Mouse (Mus musculus): Measurements from ENCODE around the gene Klc1. TPM values are rescaled to one million over a fixed set of nuclear protein-coding genes. Genes with fewer than 3 reads are reported as not detected.
"Not testable (repeated sequence)": the region's sequence is repeated elsewhere in the genome, so short reads cannot be mapped to it uniquely, and the experiment has no call there.

Gene Klc1
- polyA plus RNA-seq, 1 experiment from 2014 or later: 119 TPM

DNA sequence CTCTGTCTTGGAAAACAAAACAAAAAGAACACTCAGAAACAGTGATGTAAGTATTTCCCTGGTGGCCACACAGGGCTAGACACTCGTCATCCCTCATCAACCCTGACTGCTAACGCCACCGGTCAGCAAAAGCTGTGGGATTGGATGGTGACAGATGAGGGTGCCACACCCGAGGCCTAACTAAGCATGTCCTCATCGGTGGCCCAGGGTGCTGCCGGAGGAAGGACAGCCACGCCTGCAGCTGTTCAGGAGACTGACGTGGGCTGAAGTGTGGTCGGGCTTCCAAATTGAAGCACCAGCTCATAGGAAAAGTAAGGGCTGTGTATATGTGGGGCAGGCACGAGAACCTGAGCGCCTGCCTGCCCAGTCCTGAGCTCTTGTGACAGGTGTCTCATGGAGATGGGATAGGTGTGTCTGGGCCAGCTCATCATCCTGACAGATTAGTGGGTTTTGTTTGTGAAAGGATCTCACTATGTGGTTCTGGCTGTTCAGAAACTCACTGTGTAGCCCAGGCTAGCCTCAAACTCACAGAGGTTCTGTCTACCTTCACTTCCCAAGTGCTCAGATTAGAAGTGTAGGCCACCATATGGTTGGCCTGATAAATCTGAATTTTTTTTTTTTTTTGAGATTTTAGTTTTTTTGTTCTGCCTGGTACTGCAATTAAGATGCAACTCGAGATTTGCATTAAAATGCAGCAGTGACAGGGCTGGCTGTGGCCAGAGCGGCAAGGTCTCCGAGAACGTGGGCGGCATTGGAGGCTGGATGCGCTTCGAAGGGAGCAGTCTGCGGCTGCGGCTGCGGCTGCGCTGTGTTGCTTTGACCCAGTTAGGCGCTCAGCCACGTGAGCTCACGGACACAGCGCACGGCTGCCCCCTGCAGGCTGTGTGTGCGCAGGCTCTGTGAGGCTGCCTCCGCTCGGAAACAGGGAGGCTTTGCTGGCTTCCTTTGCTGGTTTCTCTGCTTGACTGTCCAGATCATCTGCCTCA, 26.5 kb upstream of the Klc1 start:
- Histone ChIP-seq H3K36me3 (ENCODE audit: inconsistent target) (no peaks in the 10 kb centered on the region; the same call in 1 of the 2 replicates), H3K4me3 (ENCODE audit: inconsistent target) (no peak overlapping the region), H3K27ac (no peak overlapping the region), H3K79me2 (ENCODE audit: inconsistent target) (no peaks in the 10 kb centered on the region)
- WGBS (ENCODE audit: missing documents): 34% methylated on average over 30 of the region's 30 CpGs

DNA sequence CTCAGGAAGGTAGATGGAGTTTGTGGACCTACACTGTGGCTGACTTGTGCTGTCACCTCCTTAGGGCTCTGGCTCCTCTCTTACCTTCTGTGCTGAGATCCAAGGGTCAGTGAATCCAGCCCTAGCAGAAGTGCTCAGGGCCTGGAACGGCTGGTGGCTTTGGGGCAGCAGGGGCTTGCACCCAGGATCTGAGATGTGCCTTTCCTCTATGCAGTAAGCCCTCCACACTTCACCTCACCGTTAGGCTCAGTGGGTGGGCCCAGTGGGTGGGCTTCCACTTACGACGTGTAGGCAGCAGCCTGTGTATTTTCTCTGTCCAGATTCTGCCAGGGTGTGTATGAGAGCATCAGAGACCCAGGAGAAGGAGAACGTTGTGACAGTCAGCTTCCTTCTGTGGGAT, 25.7 kb upstream of the Klc1 start:
- no peak overlapping the region for H3K27ac ChIP-seq
- no peaks in the 10 kb centered on the region for H3K79me2 ChIP-seq (ENCODE audit: inconsistent target)
- WGBS (ENCODE audit: missing documents): 86% methylated on average over 5 of the region's 5 CpGs
- no peaks in the 10 kb centered on the region for H3K36me3 ChIP-seq (ENCODE audit: inconsistent target)
- H3K4me3 ChIP-seq (ENCODE audit: inconsistent target): no peak overlapping the region

DNA sequence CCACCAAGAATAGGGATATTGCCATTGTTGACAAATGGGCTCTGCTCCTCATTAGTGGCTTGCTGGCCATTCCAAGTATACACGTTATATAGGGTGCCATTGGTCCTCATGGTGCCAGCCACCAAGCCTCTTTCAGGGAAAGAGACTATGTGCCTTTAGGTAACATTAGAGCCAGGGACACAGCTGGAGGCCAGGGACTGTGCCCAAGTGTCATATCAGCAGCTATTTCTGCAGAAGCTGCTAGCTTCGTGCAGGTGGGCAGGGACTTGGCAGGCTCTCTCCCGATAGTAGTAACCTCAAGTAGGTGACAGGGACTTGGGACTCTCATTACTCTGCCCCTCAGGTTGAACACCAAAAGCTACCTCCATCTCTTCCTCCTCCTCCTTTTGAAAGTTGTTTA, 23.7 kb upstream of the Klc1 start:
- H3K27ac ChIP-seq: no peak overlapping the region
- no peaks in the 10 kb centered on the region for H3K79me2 ChIP-seq (ENCODE audit: inconsistent target)
- no peak overlapping the region for H3K4me3 ChIP-seq (ENCODE audit: inconsistent target)
- 93% methylated on average over 3 of the region's 3 CpGs for WGBS (ENCODE audit: missing documents)
- H3K36me3 ChIP-seq (ENCODE audit: inconsistent target): no peaks in the 10 kb centered on the region

DNA sequence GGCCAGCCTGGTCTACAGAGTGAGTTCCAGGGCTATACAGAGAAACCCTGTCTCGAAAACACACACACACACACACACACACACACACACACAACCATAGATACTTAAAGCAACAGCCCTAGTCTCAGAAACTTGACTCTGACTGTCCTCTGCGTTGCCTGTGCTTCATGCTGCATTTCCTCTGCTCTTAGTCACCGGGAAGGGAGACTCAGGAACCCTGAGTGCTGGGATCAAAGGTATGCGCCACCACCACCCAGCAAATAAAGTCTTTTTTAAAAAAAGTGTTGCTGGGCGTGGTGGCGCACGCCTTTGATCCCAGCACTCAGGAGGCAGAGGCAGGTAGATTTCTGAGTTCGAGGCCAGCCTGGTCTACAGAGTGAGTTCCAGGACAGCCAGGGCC, 22.0 kb upstream of the Klc1 start:
- H3K79me2 ChIP-seq (ENCODE audit: inconsistent target); H3K27ac ChIP-seq; H3K4me3 ChIP-seq (ENCODE audit: inconsistent target); H3K36me3 ChIP-seq (ENCODE audit: inconsistent target): not testable (repeated sequence)
- 88% methylated on average over 8 of the region's 8 CpGs for WGBS (ENCODE audit: missing documents)

DNA sequence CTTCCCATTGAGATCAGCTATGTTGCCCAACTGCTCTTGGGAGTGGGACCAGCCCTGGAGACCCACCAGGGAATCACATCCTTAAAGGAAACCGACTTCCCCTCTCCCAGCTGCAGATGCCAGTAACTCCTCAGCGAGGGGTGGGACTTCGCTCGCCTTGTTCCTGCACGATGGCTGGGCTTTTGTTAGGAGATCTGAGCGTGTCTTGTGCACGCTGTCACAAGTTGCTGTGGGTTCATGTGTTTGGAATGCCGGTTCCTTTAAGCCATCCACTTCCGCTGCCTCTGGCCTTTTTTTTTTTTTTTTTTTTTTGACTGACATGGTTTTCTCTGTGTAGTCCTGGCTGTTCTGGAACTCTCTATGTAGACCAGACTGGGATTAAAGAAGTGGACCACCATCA, 21.3 kb upstream of the Klc1 start:
- Histone ChIP-seq H3K79me2 (ENCODE audit: inconsistent target) (no peaks in the 10 kb centered on the region), H3K36me3 (ENCODE audit: inconsistent target) (no peaks in the 10 kb centered on the region), H3K4me3 (ENCODE audit: inconsistent target) (no peak overlapping the region), H3K27ac (no peak overlapping the region)
- WGBS (ENCODE audit: missing documents): 86% methylated on average over 9 of the region's 9 CpGs

DNA sequence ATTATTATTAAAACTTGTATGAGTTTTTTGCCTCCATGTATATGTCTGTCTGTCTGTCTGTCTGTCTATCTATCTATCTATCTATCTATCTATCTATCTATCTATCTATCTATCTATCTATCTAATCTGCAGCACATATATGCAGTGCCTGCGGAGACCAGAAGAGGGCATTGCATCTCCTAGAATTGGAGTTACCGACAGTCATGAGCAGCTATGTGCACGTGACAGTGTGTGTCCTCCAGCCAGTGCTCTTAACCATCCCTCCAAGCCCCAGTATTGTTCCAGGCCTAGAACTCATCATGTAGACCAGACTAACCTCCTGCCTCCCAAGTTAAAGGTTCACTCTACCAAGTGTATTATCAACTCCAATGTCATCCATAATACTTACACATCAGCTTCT, 19.9 kb upstream of the Klc1 start:
- Histone ChIP-seq H3K4me3 (ENCODE audit: inconsistent target) (no peak overlapping the region), H3K36me3 (ENCODE audit: inconsistent target) (no peaks in the 10 kb centered on the region)

DNA sequence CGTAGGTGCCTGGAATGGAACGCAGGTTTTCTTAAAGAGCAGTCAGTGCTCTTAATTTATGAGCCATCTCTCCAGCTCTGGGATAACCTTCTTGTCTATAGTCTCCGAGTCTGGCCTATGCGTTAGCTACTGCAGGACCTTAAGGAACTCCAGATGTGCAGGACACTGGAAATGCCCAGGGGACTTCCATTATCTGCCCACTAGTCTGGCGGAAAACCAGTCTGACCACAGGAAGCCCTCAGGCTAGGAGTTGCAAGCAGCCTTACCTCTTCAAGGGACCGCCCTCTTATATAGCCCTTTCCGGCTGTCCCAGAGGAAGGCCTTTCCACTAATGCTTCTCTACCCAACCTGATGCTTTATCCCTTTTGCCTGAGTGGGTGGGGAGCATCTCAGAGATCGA, 17.3 kb upstream of the Klc1 start:
- H3K36me3 ChIP-seq (ENCODE audit: inconsistent target): no peaks in the 10 kb centered on the region

More for the DNA sequence above, 19.9 kb upstream of the Klc1 start:
- 31% methylated on average over 3 of the region's 3 CpGs for WGBS (ENCODE audit: missing documents)
- H3K79me2 ChIP-seq (ENCODE audit: inconsistent target): no peaks in the 10 kb centered on the region
- no peak overlapping the region for H3K27ac ChIP-seq

DNA sequence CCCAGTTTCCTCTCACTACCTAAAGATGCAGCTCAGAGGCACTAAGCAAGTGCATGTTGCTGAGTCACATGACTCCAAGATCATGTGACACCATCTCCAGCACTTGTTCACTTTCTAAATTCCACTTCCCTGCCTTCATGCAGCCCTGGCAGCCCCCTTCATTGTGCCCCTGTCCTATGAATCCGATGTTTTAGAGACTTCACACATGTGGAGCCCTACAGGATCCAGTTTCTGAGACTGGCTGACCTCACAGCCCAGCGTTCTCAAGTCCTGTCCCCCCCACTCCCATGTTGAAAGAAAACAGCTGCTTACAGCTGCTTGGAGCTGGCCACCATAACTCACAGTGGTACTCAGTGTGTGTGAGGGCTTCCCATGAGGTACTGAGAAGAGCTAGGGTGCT, 15.2 kb upstream of the Klc1 start:
- Histone ChIP-seq H3K4me3 (ENCODE audit: inconsistent target) (no peak overlapping the region), H3K27ac (peak overlapping the region; percentile 83)
- 75% methylated on average over 2 of the region's 2 CpGs for WGBS (ENCODE audit: missing documents)

More for the DNA sequence above, 17.3 kb upstream of the Klc1 start:
- H3K27ac ChIP-seq: no peak overlapping the region
- H3K4me3 ChIP-seq (ENCODE audit: inconsistent target): no peak overlapping the region
- WGBS (ENCODE audit: missing documents): 88% methylated on average over 8 of the region's 8 CpGs
- H3K79me2 ChIP-seq (ENCODE audit: inconsistent target): no peaks in the 10 kb centered on the region

DNA sequence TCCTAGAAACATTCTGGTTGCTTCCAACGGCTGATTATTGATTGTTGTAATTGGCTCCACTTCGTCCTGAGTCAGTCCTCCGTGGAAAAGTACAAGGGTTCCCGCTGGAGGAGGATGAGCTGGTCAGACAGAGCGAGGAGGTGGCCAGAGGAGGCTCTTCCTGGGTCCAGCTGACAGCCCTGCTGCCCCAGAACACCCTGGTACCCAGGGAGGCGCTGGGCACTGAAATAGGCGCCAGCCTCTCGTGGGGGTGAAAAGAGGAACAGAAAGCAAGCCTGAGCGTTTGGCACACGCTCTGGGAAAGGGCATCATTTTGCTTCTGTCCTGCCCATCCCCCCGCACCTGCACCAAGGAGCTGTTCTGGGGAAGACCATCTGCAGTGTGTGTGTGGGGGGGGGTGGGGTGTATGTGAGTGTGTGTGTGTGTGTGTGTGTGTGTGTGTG, 14.6 kb upstream of the Klc1 start:
- H3K4me3 ChIP-seq (ENCODE audit: inconsistent target): no peak overlapping the region
- no peaks in the 10 kb centered on the region for H3K36me3 ChIP-seq (ENCODE audit: inconsistent target)
- 18% methylated on average over 11 of the region's 11 CpGs for WGBS (ENCODE audit: missing documents)
- H3K27ac ChIP-seq: peak overlapping the region; percentile 83
- no peaks in the 10 kb centered on the region for H3K79me2 ChIP-seq (ENCODE audit: inconsistent target)

More for the DNA sequence above, 15.2 kb upstream of the Klc1 start:
- H3K79me2 ChIP-seq (ENCODE audit: inconsistent target): no peaks in the 10 kb centered on the region
- H3K36me3 ChIP-seq (ENCODE audit: inconsistent target): no peaks in the 10 kb centered on the region

DNA sequence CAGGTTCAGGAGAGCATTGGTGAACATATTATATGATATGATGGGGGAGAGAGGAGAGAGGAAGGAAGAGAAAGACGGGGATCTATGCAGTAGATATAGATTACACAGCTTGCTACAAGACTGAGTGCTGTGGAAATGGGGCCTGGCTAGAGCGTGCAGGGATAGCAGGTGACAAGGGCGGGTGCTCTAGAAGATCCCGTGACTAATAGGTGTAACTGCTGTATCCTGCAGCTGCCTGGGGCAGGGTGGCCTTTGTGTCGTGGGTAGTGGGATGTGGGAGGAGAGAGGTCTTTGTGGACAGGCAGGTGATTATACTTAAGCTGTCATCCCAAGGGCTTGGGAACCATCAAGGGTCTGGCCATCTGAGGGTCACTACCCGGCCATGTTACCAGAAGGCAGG, 13.4 kb upstream of the Klc1 start:
- no peaks in the 10 kb centered on the region for H3K36me3 ChIP-seq (ENCODE audit: inconsistent target)
- peak overlapping the region; percentile 77 for H3K27ac ChIP-seq
- no peak overlapping the region for H3K4me3 ChIP-seq (ENCODE audit: inconsistent target)
- WGBS (ENCODE audit: missing documents): 87% methylated on average over 6 of the region's 6 CpGs
- no peaks in the 10 kb centered on the region for H3K79me2 ChIP-seq (ENCODE audit: inconsistent target)

DNA sequence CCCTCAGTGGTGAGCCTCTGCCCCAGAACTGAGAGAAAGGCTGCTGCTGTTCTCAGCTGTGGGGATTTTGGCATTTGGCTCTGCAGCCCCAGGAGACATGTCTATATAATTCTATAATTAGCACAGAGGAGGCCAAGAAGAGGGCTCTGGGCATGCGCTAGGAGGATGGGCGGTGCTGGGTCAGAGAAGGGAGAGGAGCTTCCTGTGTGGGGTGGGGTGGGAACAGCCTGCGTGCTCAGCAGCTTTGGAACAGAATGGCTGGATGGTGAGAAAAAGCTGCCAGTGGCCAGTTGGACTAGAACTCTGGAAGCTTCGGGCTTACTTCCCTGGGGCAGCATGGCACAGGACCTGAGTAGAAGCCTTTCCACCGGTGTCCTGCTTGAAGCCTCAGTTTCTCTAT, 12.6 kb upstream of the Klc1 start:
- Histone ChIP-seq H3K79me2 (ENCODE audit: inconsistent target) (no peaks in the 10 kb centered on the region), H3K36me3 (ENCODE audit: inconsistent target) (no peaks in the 10 kb centered on the region), H3K4me3 (ENCODE audit: inconsistent target) (no peak overlapping the region), H3K27ac (peak overlapping the region; percentile 77)
- whole genome bisulfite sequencing (ENCODE audit: missing documents): 37% methylated on average over 5 of the region's 5 CpGs

DNA sequence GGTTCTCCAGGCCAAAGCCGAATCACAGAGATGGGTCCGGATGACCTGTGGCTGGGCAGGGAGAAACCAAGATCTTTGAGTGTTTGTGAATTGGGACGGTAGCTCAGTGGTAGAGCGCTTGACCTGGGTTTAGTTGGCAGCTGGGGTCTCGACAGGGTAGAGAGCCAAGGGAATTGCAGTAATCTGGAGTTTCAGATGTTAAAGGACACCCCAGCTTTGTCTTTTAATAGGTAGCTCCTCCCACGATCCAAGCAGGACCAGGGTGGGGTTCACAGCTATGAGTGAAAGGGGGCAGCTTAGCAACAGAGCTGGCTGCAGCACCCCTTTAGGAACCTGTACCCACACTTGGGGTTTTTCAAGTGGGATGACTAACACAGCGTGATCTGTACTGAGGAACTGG, 11.2 kb upstream of the Klc1 start:
- H3K79me2 ChIP-seq (ENCODE audit: inconsistent target): no peaks in the 10 kb centered on the region

DNA sequence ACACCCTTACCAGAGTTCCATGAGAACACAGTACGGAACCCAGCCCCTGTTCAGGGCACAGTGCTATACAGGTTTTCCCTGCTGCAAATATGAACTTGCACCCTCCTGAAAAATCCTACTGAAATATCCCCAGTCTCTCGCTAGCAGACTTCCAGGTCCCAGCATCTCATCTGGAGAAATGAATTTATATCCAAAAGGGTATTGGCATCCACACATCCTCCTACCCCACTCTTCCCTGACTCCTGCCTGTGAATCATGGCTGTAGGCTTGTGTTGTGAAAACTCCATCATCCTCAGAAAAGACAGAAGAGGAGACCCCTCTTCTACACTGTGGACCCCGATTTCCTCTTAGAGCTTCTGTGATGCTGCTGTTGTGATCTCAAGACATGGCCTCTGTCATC, 7.9 kb upstream of the Klc1 start:
- Histone ChIP-seq H3K4me3 (ENCODE audit: inconsistent target) (no peak overlapping the region), H3K27ac (no peak overlapping the region), H3K36me3 (ENCODE audit: inconsistent target) (no peaks in the 10 kb centered on the region), H3K79me2 (ENCODE audit: inconsistent target) (no peaks in the 10 kb centered on the region)
- WGBS (ENCODE audit: missing documents): 100% methylated on average over 3 of the region's 3 CpGs

More for the DNA sequence above, 11.2 kb upstream of the Klc1 start:
- 93% methylated on average over 7 of the region's 7 CpGs for WGBS (ENCODE audit: missing documents)
- Histone ChIP-seq H3K4me3 (ENCODE audit: inconsistent target) (no peak overlapping the region), H3K27ac (no peak overlapping the region), H3K36me3 (ENCODE audit: inconsistent target) (no peaks in the 10 kb centered on the region)

DNA sequence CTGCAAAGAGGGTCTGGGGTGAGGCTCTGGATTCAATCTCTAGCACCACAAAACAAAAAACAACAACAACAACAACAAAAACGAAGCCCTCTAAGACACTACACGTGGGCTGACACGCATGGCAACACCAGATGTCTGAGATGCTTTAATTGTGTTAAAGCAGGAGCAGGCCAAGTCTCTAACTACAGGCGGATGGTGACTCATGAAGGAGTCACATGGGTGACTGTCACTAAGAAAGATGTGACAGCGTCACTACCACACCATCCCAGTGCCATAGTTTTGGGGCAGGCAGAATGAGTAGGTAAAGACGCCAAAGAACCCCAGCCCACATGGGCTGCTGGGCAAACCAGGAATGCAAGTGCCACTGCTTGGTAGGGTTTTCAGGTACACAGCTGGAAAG, 6.2 kb upstream of the Klc1 start:
- Histone ChIP-seq H3K27ac (peak overlapping the region; percentile 5; the same call in 1 of the 2 replicates), H3K79me2 (ENCODE audit: inconsistent target) (no peaks in the 10 kb centered on the region), H3K4me3 (ENCODE audit: inconsistent target) (no peak overlapping the region), H3K36me3 (ENCODE audit: inconsistent target) (no peaks in the 10 kb centered on the region)
- 89% methylated on average over 5 of the region's 6 CpGs for WGBS (ENCODE audit: missing documents)

DNA sequence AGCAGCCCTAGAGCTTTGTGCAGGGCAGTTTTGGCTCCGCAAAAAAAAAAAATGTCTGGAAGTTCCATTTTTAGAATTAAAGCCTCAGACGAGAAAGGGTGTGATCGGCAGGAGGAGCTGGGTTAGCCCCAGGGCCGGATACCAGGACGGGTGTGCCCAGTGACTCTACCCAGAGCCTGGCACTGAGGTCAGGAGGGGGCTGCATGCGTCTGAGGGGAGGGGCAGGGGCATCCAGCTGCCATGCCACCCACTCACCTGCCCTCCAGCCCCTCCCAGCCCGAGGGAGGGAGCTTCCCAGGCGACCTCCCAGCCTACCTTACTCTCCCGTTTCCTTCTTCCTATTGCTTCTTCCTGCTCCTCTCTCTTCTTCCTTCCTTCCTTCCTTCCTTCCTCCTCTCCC, 5.3 kb upstream of the Klc1 start:
- 83% methylated on average over 9 of the region's 9 CpGs for WGBS (ENCODE audit: missing documents)
- Histone ChIP-seq H3K4me3 (ENCODE audit: inconsistent target) (no peak overlapping the region), H3K27ac (no peak overlapping the region), H3K36me3 (ENCODE audit: inconsistent target) (no peaks in the 10 kb centered on the region), H3K79me2 (ENCODE audit: inconsistent target) (no peaks in the 10 kb centered on the region)
